Mouse (Mus musculus) central nervous system, embryonic 11.5 days (tissue): Measurements from ENCODE around the gene Pheta1. TPM values are rescaled to one million over a fixed set of nuclear protein-coding genes. Genes with fewer than 3 reads are reported as not detected.

Experiments
- polyA plus RNA-seq: library from polyadenylated mRNA; depleted of rRNA; stranded (reverse); fragments of >200 nt; gene quantifications from 2 replicates; pipeline ENCODE4 v1.2.3, GENCODE M21; 2012; rRNA removed

Pheta1 gene
- 34.7 and 35.1 TPM in 2 replicates for polyA plus RNA-seq

DNA sequence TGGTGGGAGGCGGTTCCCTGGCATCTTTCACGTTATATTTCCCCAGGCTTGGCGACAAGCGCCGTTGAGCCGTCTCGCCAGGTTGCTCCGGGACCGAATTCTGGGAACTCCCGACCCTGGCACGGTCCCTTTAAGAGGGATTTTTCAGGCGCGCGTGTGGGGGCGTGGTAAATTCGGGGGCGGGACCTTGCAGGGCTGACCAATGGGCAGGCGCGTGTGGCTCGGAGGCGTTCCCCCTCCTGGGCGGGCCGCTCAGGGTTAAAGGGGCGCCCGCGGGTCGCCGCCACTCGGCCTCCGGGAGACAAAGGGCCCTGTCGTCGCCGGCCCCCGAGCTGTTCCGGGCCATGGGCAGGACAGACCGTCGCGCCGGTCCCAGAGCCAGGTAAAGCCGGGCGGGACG, at the start of gene Pheta1:
Gene Pheta1, plus strand, starts transcription at position 242 of the 400 bp plus-strand sequence.

DNA sequence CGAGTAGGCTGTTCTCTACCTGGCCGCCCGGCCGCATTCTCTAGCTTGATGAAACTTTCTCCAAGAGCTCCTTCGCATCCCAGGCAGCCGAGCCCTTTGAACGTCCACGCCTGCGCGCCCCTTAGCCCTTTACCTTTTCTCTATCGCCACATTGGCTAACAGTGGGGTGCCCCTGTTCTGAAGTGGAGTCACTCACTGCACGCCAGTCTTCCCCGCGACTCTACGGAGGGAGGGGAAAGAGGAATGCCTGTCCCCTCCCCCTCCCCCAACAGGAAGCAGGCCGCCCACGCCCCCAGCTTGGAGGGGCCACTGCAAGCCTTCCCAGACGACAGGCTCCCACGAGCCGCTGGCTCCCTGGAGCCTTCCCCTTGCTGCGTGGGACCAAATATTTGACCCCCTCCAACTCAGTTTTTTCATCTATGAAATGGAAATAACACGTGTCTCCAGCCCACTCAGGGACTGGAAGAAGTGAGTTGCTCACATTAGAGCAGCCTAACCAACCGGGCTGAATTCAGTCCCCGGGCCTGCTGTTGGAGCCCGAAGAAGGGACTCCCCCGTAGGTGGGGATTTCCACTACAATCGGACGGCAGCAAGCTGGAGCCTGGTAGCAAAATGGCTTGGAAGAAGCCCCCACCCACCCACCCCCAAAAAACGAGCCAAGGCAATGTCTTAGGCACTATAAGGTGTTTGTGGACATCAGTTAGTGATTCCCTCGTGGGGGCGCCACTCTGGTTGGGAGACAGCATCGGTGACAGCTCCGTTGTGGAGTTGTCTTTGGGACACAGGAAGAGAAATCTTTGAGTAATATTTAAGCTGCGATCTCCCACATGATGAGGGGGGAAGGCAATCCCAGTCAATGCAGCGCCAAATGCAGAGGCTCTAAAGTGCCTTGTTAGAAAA, 11.1 kb upstream of the Pheta1 start, which contains the start of gene Sh2b3:
Gene Sh2b3, minus strand, starts transcription at position 206 of the 900 bp plus-strand sequence.

Other genes with a start within 250 kb of the Pheta1 start
- 0.85 and 2.2 TPM in 2 replicates for gene Acad12, start 230.0 kb upstream of the Pheta1 start, polyA plus RNA-seq
- gene Acad10, start 188.5 kb upstream of the Pheta1 start, polyA plus RNA-seq = 2.1 and 2.7 TPM in 2 replicates
- 29.5 and 30.0 TPM in 2 replicates for gene Brap, start 188.4 kb upstream of the Pheta1 start, polyA plus RNA-seq
- 60.0 and 147 TPM in 2 replicates for gene Atxn2, start 137.6 kb upstream of the Pheta1 start, polyA plus RNA-seq
- 8.8 and 12.9 TPM in 2 replicates for gene Sh2b3, start 11.3 kb upstream of the Pheta1 start, polyA plus RNA-seq
- gene Cux2, start 201.1 kb downstream of the Pheta1 start, polyA plus RNA-seq = 25.1 and 29.6 TPM in 2 replicates